ENCODE assay signal across 13 mouse cellular contexts in genomic region chr17:86323909-86324686, GRCm38 (mm10).
DNase-seq lines count a peak whose midpoint lies in the region; ATAC-seq and TF ChIP-seq lines count a peak whose summit lies in the region.
"Had no signal": no experiment of that assay in that cellular context is flagged by ENCODE, and none has a peak within 500 bp of the region (broad histone marks: within the 10 kb centered on the region; RNA-seq: fewer than 3 reads in every experiment).

No protein-coding gene starts in this region.

- DNase-seq in heart, adult 11 months = peak; percentile 86
- no peak for DNase-seq in heart, postnatal 14 days
- DNase-seq in kidney, postnatal 14 days = no peak
- DNase-seq in spleen, adult 2 months (ENCODE audit: low read depth in 1 of 2, low spot score in 2 of 2) = no peak
- DNase-seq in spleen, postnatal 36 days (ENCODE audit: low spot score in 2 of 2) = no peak
- DNase-seq in urinary bladder, postnatal 36 days (ENCODE audit: low spot score in 2 of 2) = no peak
- no peak for DNase-seq in forebrain, embryonic 14.5 days (ENCODE audit: low spot score)
- DNase-seq: cerebellum, adult 11 months; kidney, adult 9 months; left cerebral cortex, postnatal 4 days; liver, embryonic 13.5 days had no signal

- ATAC-seq in kidney, embryonic 15.5 days (replicated peaks; ENCODE audit: low FRiP score) = peak; percentile 62
- ATAC-seq in forebrain, embryonic 14.5 days = no peak

- H3K4me1 ChIP-seq in kidney, embryonic 15.5 days = peaks cover 58% of the 10 kb centered on the region
- H3K4me1 ChIP-seq in spleen, adult 2 months (ENCODE audit: control insufficient read depth, insufficient read depth, insufficient read length) = peaks cover 29% of the 10 kb centered on the region; the same call in 1 of the 2 replicates
- H3K4me1 ChIP-seq in forebrain, embryonic 14.5 days (ENCODE audit: control insufficient read depth, insufficient read depth, low read length) = peaks cover under 1% of the 10 kb centered on the region

- TF ChIP-seq CTCF in spleen, adult 2 months (IDR thresholded peaks at IDR 0.05; ENCODE audit: extremely low read depth, insufficient read depth, insufficient read length, insufficient replicate concordance) = no peak

- H3K36me3 ChIP-seq in kidney, embryonic 15.5 days = no peaks in the 10 kb centered on the region
- H3K36me3 ChIP-seq in spleen, adult 2 months (ENCODE audit: control insufficient read depth, insufficient read depth, low read length) = no peaks in the 10 kb centered on the region
- no peaks in the 10 kb centered on the region for H3K36me3 ChIP-seq in forebrain, embryonic 14.5 days (ENCODE audit: control insufficient read depth, insufficient read depth, low read length)
- H3K36me3 ChIP-seq: liver, embryonic 13.5 days had no signal

- no peak overlapping the region for H3K9ac ChIP-seq in kidney, embryonic 15.5 days
- no peak overlapping the region for H3K9ac ChIP-seq in forebrain, embryonic 14.5 days (ENCODE audit: low read length)
- H3K9ac ChIP-seq: liver, embryonic 13.5 days had no signal

- no peak overlapping the region for H3K4me3 ChIP-seq in kidney, embryonic 15.5 days (replicated peaks)
- no peak overlapping the region for H3K4me3 ChIP-seq in spleen, adult 2 months (ENCODE audit: extremely low read depth, insufficient read depth, insufficient read length)
- H3K4me3 ChIP-seq in forebrain, embryonic 14.5 days (ENCODE audit: low read depth, low read length) = no peak overlapping the region
- H3K4me3 ChIP-seq: liver, embryonic 13.5 days; myocyte had no signal

- peak overlapping the region; percentile 69 for H3K27ac ChIP-seq in kidney, embryonic 15.5 days
- H3K27ac ChIP-seq in spleen, adult 2 months (ENCODE audit: insufficient read depth, low read length) = peak overlapping the region; percentile 83
- H3K27ac ChIP-seq in forebrain, embryonic 14.5 days (ENCODE audit: low read depth, low read length) = no peak overlapping the region
- H3K27ac ChIP-seq: liver, embryonic 13.5 days had no signal

- intact Hi-C loops in heart, postnatal 14 days (cut with DNase I) = no loop called here

- no peak for TF ChIP-seq POLR2A in spleen, adult 2 months (IDR thresholded peaks at IDR 0.05; ENCODE audit: low read depth, low read length)

- WGBS in kidney, embryonic 15.5 days = 21% methylated on average over 6 of the region's 6 CpGs
- WGBS in spleen, adult 2 months = 76% methylated on average over 6 of the region's 6 CpGs
- WGBS in forebrain, embryonic 14.5 days = 72% methylated on average over 6 of the region's 6 CpGs

- no peak overlapping the region for H3K4me2 ChIP-seq in kidney, embryonic 15.5 days
- no peak overlapping the region for H3K4me2 ChIP-seq in forebrain, embryonic 14.5 days (ENCODE audit: low read length)
- H3K4me2 ChIP-seq: liver, embryonic 13.5 days had no signal

- H3K27me3 ChIP-seq in kidney, embryonic 15.5 days = no peaks in the 10 kb centered on the region
- no peaks in the 10 kb centered on the region for H3K27me3 ChIP-seq in spleen, adult 2 months (ENCODE audit: control insufficient read depth, insufficient read depth, low read length)
- no peaks in the 10 kb centered on the region for H3K27me3 ChIP-seq in forebrain, embryonic 14.5 days (replicated peaks; ENCODE audit: control insufficient read depth, insufficient read depth, low read length)
- H3K27me3 ChIP-seq: liver, embryonic 13.5 days had no signal

- no peaks in the 10 kb centered on the region for H3K9me3 ChIP-seq in kidney, embryonic 15.5 days (replicated peaks)
- no peaks in the 10 kb centered on the region for H3K9me3 ChIP-seq in forebrain, embryonic 14.5 days (replicated peaks; ENCODE audit: control insufficient read depth, low read length)
- H3K9me3 ChIP-seq: liver, embryonic 13.5 days had no signal
